Mouse (Mus musculus): Measurements from ENCODE around the gene Poc5. TPM values are rescaled to one million over a fixed set of nuclear protein-coding genes. Genes with fewer than 3 reads are reported as not detected.
A peak's percentile ranks its signal among the peaks of the same experiment; 100 is the strongest.

Poc5 gene
- polyA plus RNA-seq, 1 experiment from 2014 or later = 11.3 TPM

- Histone ChIP-seq H3K4me3 (ENCODE audit: control insufficient read depth in 1 of 2, insufficient read depth in 1 of 2, low read depth in 1 of 2, low read length in 2 of 2) (0 out of 4 replicates have a peak overlapping the region, but pooled peaks of 1 of the 2 experiments have one; percentile 12), H3K4me2 (ENCODE audit: low read length) (peak overlapping the region; percentile 57), H3K9ac (ENCODE audit: low read length) (peak overlapping the region; percentile 51; the same call in 1 of the 2 replicates), H3K9me3 (ENCODE audit: control insufficient read depth, low read length) (no peaks in the 10 kb centered on the region), H3K27me3 (ENCODE audit: control insufficient read depth, insufficient read depth, low read length) (no peaks in the 10 kb centered on the region), H3K4me1 (ENCODE audit: control insufficient read depth in 2 of 2, insufficient read depth in 2 of 2, low read length in 2 of 2) (peaks cover 27 to 45% of the 10 kb centered on the region in 2 experiments), H3K27ac (replicated peaks in 1 of 2; ENCODE audit: control insufficient read depth in 1 of 2, insufficient read depth in 1 of 2, low read depth in 2 of 2, low read length in 2 of 2) (no peak overlapping the region), H3K36me3 (ENCODE audit: control insufficient read depth, insufficient read depth, low read length) (no peaks in the 10 kb centered on the region)
- ATAC-seq (ENCODE audit: insufficient number of reproducible peaks, insufficient read depth, low FRiP score, low read depth) = 0 out of 2 replicates have a peak, but pooled peaks have one; percentile 27
- 21% methylated on average over 12 of the region's 12 CpGs for WGBS
Measured at GRCm38 (mm10) chr13:96431595-96432156, 43.6 kb downstream of the Poc5 start.

- H3K4me3 ChIP-seq (ENCODE audit: control insufficient read depth in 1 of 2, insufficient read depth in 1 of 2, low read depth in 1 of 2, low read length in 2 of 2) = no peak overlapping the region
- H3K36me3 ChIP-seq (ENCODE audit: control insufficient read depth, insufficient read depth, low read length) = no peaks in the 10 kb centered on the region
- no peak overlapping the region for H3K4me2 ChIP-seq (ENCODE audit: low read length)
- H3K9ac ChIP-seq (ENCODE audit: low read length) = no peak overlapping the region
- no peak overlapping the region for H3K27ac ChIP-seq (replicated peaks in 1 of 2; ENCODE audit: control insufficient read depth in 1 of 2, insufficient read depth in 1 of 2, low read depth in 2 of 2, low read length in 2 of 2)
- no peaks in the 10 kb centered on the region for H3K27me3 ChIP-seq (ENCODE audit: control insufficient read depth, insufficient read depth, low read length)
- WGBS = 47% methylated on average over 3 of the region's 3 CpGs
- no peaks in the 10 kb centered on the region for H3K9me3 ChIP-seq (ENCODE audit: control insufficient read depth, low read length)
- peaks cover 28 to 48% of the 10 kb centered on the region in 2 experiments for H3K4me1 ChIP-seq (ENCODE audit: control insufficient read depth in 2 of 2, insufficient read depth in 2 of 2, low read length in 2 of 2)
- no peak for ATAC-seq (ENCODE audit: insufficient number of reproducible peaks, insufficient read depth, low FRiP score, low read depth)
Measured at GRCm38 (mm10) chr13:96432376-96432811, 44.3 kb downstream of the Poc5 start.

- no peak for ATAC-seq (ENCODE audit: insufficient number of reproducible peaks, insufficient read depth, low FRiP score, low read depth)
- H3K36me3 ChIP-seq (ENCODE audit: control insufficient read depth, insufficient read depth, low read length) = no peaks in the 10 kb centered on the region
- H3K9ac ChIP-seq (ENCODE audit: low read length) = no peak overlapping the region
- H3K4me2 ChIP-seq (ENCODE audit: low read length) = no peak overlapping the region
- no peak overlapping the region for H3K4me3 ChIP-seq (ENCODE audit: control insufficient read depth in 1 of 2, insufficient read depth in 1 of 2, low read depth in 1 of 2, low read length in 2 of 2)
- peaks cover 28 to 48% of the 10 kb centered on the region in 2 experiments for H3K4me1 ChIP-seq (ENCODE audit: control insufficient read depth in 2 of 2, insufficient read depth in 2 of 2, low read length in 2 of 2)
- no peaks in the 10 kb centered on the region for H3K9me3 ChIP-seq (ENCODE audit: control insufficient read depth, low read length)
- H3K27me3 ChIP-seq (ENCODE audit: control insufficient read depth, insufficient read depth, low read length) = no peaks in the 10 kb centered on the region
- H3K27ac ChIP-seq (replicated peaks in 1 of 2; ENCODE audit: control insufficient read depth in 1 of 2, insufficient read depth in 1 of 2, low read depth in 2 of 2, low read length in 2 of 2) = no peak overlapping the region
- WGBS = 65% methylated on average over 6 of the region's 6 CpGs
Measured at GRCm38 (mm10) chr13:96433041-96433440, 44.9 kb downstream of the Poc5 start.

GRCm38 (mm10) chr13:96433648-96434190 is 45.6 kb downstream of the Poc5 start:
- peak overlapping the region; percentile 9 to 73; a peak in 1 of 4 replicates for H3K27ac ChIP-seq (replicated peaks in 1 of 2; ENCODE audit: control insufficient read depth in 1 of 2, insufficient read depth in 1 of 2, low read depth in 2 of 2, low read length in 2 of 2)
- no peaks in the 10 kb centered on the region for H3K27me3 ChIP-seq (ENCODE audit: control insufficient read depth, insufficient read depth, low read length)
- H3K9me3 ChIP-seq (ENCODE audit: control insufficient read depth, low read length) = no peaks in the 10 kb centered on the region
- H3K4me3 ChIP-seq (ENCODE audit: control insufficient read depth in 1 of 2, insufficient read depth in 1 of 2, low read depth in 1 of 2, low read length in 2 of 2) = no peak overlapping the region
- H3K9ac ChIP-seq (ENCODE audit: low read length) = no peak overlapping the region
- peaks cover 26 to 46% of the 10 kb centered on the region in 2 experiments for H3K4me1 ChIP-seq (ENCODE audit: control insufficient read depth in 2 of 2, insufficient read depth in 2 of 2, low read length in 2 of 2)
- no peak overlapping the region for H3K4me2 ChIP-seq (ENCODE audit: low read length)
- no peaks in the 10 kb centered on the region for H3K36me3 ChIP-seq (ENCODE audit: control insufficient read depth, insufficient read depth, low read length)
- ATAC-seq (ENCODE audit: insufficient number of reproducible peaks, insufficient read depth, low FRiP score, low read depth) = no peak
- WGBS = 54% methylated on average over 11 of the region's 11 CpGs

- 12% methylated on average over 5 of the region's 5 CpGs for WGBS
- H3K9ac ChIP-seq (ENCODE audit: low read length) = 0 out of 2 replicates have a peak overlapping the region, but pooled peaks have one; percentile 19
- peak; percentile 52 for ATAC-seq (ENCODE audit: insufficient number of reproducible peaks, insufficient read depth, low FRiP score, low read depth)
- 0 out of 4 replicates have a peak overlapping the region, but pooled peaks of 1 of the 2 experiments have one; percentile 10 for H3K4me3 ChIP-seq (ENCODE audit: control insufficient read depth in 1 of 2, insufficient read depth in 1 of 2, low read depth in 1 of 2, low read length in 2 of 2)
- H3K9me3 ChIP-seq (ENCODE audit: control insufficient read depth, low read length) = no peaks in the 10 kb centered on the region
- H3K4me1 ChIP-seq (ENCODE audit: control insufficient read depth in 2 of 2, insufficient read depth in 2 of 2, low read length in 2 of 2) = peaks cover 26 to 44% of the 10 kb centered on the region in 2 experiments
- peak overlapping the region; percentile 9 to 73 for H3K27ac ChIP-seq (replicated peaks in 1 of 2; ENCODE audit: control insufficient read depth in 1 of 2, insufficient read depth in 1 of 2, low read depth in 2 of 2, low read length in 2 of 2)
- no peaks in the 10 kb centered on the region for H3K36me3 ChIP-seq (ENCODE audit: control insufficient read depth, insufficient read depth, low read length)
- no peaks in the 10 kb centered on the region for H3K27me3 ChIP-seq (ENCODE audit: control insufficient read depth, insufficient read depth, low read length)
- peak overlapping the region; percentile 56 for H3K4me2 ChIP-seq (ENCODE audit: low read length)
Measured at GRCm38 (mm10) chr13:96434899-96435331, 46.8 kb downstream of the Poc5 start.

GRCm38 (mm10) chr13:96435793-96436192 is 47.7 kb downstream of the Poc5 start:
- Histone ChIP-seq H3K36me3 (ENCODE audit: control insufficient read depth, insufficient read depth, low read length) (no peaks in the 10 kb centered on the region), H3K27me3 (ENCODE audit: control insufficient read depth, insufficient read depth, low read length) (no peaks in the 10 kb centered on the region), H3K4me3 (ENCODE audit: control insufficient read depth in 1 of 2, insufficient read depth in 1 of 2, low read depth in 1 of 2, low read length in 2 of 2) (peak overlapping the region in 1 of 2 experiments; percentile 10; a peak in 1 of 4 replicates), H3K4me1 (ENCODE audit: control insufficient read depth in 2 of 2, insufficient read depth in 2 of 2, low read length in 2 of 2) (peaks cover 26 to 44% of the 10 kb centered on the region in 2 experiments), H3K9me3 (ENCODE audit: control insufficient read depth, low read length) (no peaks in the 10 kb centered on the region), H3K9ac (ENCODE audit: low read length) (0 out of 2 replicates have a peak overlapping the region, but pooled peaks have one; percentile 19), H3K27ac (replicated peaks in 1 of 2; ENCODE audit: control insufficient read depth in 1 of 2, insufficient read depth in 1 of 2, low read depth in 2 of 2, low read length in 2 of 2) (peak overlapping the region; percentile 29 to 73), H3K4me2 (ENCODE audit: low read length) (peak overlapping the region; percentile 56)
- 13% methylated on average over 12 of the region's 13 CpGs for WGBS
- ATAC-seq (ENCODE audit: insufficient number of reproducible peaks, insufficient read depth, low FRiP score, low read depth) = no peak

GRCm38 (mm10) chr13:96436921-96437320 is 48.8 kb downstream of the Poc5 start:
- Histone ChIP-seq H3K4me2 (ENCODE audit: low read length) (no peak overlapping the region), H3K4me1 (ENCODE audit: control insufficient read depth in 2 of 2, insufficient read depth in 2 of 2, low read length in 2 of 2) (peaks cover 26 to 43% of the 10 kb centered on the region in 2 experiments), H3K36me3 (ENCODE audit: control insufficient read depth, insufficient read depth, low read length) (no peaks in the 10 kb centered on the region), H3K27ac (replicated peaks in 1 of 2; ENCODE audit: control insufficient read depth in 1 of 2, insufficient read depth in 1 of 2, low read depth in 2 of 2, low read length in 2 of 2) (0 out of 4 replicates have a peak overlapping the region, but pooled peaks of 1 of the 2 experiments have one; percentile 7), H3K4me3 (ENCODE audit: control insufficient read depth in 1 of 2, insufficient read depth in 1 of 2, low read depth in 1 of 2, low read length in 2 of 2) (no peak overlapping the region), H3K9me3 (ENCODE audit: control insufficient read depth, low read length) (no peaks in the 10 kb centered on the region), H3K9ac (ENCODE audit: low read length) (no peak overlapping the region), H3K27me3 (ENCODE audit: control insufficient read depth, insufficient read depth, low read length) (no peaks in the 10 kb centered on the region)
- ATAC-seq (ENCODE audit: insufficient number of reproducible peaks, insufficient read depth, low FRiP score, low read depth) = no peak
- 78% methylated on average over 1 of the region's 1 CpGs for WGBS

Data from heart, embryonic 14.5 days (tissue).